Mouse (Mus musculus): ENCODE measurements around the gene Isl2. TPM values are rescaled to one million over a fixed set of nuclear protein-coding genes. Genes with fewer than 3 reads are reported as not detected.

The Isl2 gene
- not detected in 2 replicates for polyA plus RNA-seq (2021; fragmentation: Nextera tagmentation)
- long read RNA-seq, experiment 1: 0 reads
- long read RNA-seq, experiment 2: 0 reads

GRCm38 (mm10) chr9:55538377-55538776, at the start of gene Isl2:
Gene Isl2, plus strand, starts transcription at chr9:55538672.

GRCm38 (mm10) chr9:55512027-55512543, 26.4 kb upstream of the Isl2 start, which contains the start of gene Etfa:
Gene Etfa, minus strand, starts transcription at chr9:55512243.

Other genes with a start within 250 kb of the Isl2 start
- gene Nrg4, start 211.8 kb upstream of the Isl2 start, polyA plus RNA-seq (2021; fragmentation: Nextera tagmentation): 0.48 and 1.6 TPM in 2 replicates
- gene Tmem266, start 211.8 kb upstream of the Isl2 start, polyA plus RNA-seq (2021; fragmentation: Nextera tagmentation): 2.5 and 2.6 TPM in 2 replicates
- gene Etfa, start 26.4 kb upstream of the Isl2 start, polyA plus RNA-seq (2021; fragmentation: Nextera tagmentation): 78.8 and 90.5 TPM in 2 replicates